Comparison of ENCODE assay signal across 14 mouse cellular contexts in genomic region chr7:98690831-98691230, GRCm38 (mm10). TPM values are rescaled to one million over a fixed set of nuclear protein-coding genes. Genes with fewer than 3 reads are reported as not detected.
DNase-seq lines count a peak whose midpoint lies in the region; ATAC-seq and TF ChIP-seq lines count a peak whose summit lies in the region.
"Had no signal": no experiment of that assay in that cellular context is flagged by ENCODE, and none has a peak within 500 bp of the region (broad histone marks: within the 10 kb centered on the region; RNA-seq: fewer than 3 reads in every experiment).

No protein-coding gene starts in this region.

- 11% methylated on average over 3 of the region's 3 CpGs for WGBS in liver, embryonic 12.5 days (ENCODE audit: insufficient replicate concordance)
- 9% methylated on average over 3 of the region's 3 CpGs for WGBS in embryonic facial prominence, embryonic 12.5 days

- peaks cover 5% of the 10 kb centered on the region for H3K27me3 ChIP-seq in liver, embryonic 12.5 days (replicated peaks)
- H3K27me3 ChIP-seq in MEL (ENCODE audit: control insufficient read depth in 1 of 2, insufficient read depth in 2 of 2, low read length in 2 of 2), result no peaks in the 10 kb centered on the region
- no peaks in the 10 kb centered on the region for H3K27me3 ChIP-seq in embryonic facial prominence, embryonic 12.5 days
- H3K27me3 ChIP-seq: neural tube, embryonic 12.5 days had no signal

- H3K36me3 ChIP-seq in liver, embryonic 12.5 days, result no peaks in the 10 kb centered on the region
- H3K36me3 ChIP-seq in MEL (ENCODE audit: control insufficient read depth in 1 of 2, insufficient read depth in 2 of 2, low read length in 2 of 2), result peaks cover 0 to 27% of the 10 kb centered on the region in 2 experiments; a peak in 2 of 4 replicates
- no peaks in the 10 kb centered on the region for H3K36me3 ChIP-seq in embryonic facial prominence, embryonic 12.5 days
- H3K36me3 ChIP-seq: heart, embryonic 13.5 days; neural tube, embryonic 12.5 days had no signal

- peak; percentile 75 to 90 for TF ChIP-seq POLR2A in MEL (IDR thresholded peaks at IDR 0.05; ENCODE audit: control insufficient read depth in 1 of 2, insufficient read depth in 1 of 2, low read depth in 1 of 2, low read length in 2 of 2, poor library complexity in 1 of 2)

- peaks cover 5% of the 10 kb centered on the region for H3K79me2 ChIP-seq in MEL (ENCODE audit: control insufficient read depth, insufficient read depth, low read length, poor library complexity)

- H3K4me1 ChIP-seq in liver, embryonic 12.5 days, result 0 out of 2 replicates have a peak, but pooled peaks cover 7% of the 10 kb centered on the region
- H3K4me1 ChIP-seq in MEL (ENCODE audit: control insufficient read depth in 1 of 2, insufficient read depth in 2 of 2, low read length in 2 of 2), result peaks cover 0 to 24% of the 10 kb centered on the region in 2 experiments; a peak in 2 of 4 replicates
- peaks cover 16% of the 10 kb centered on the region for H3K4me1 ChIP-seq in embryonic facial prominence, embryonic 12.5 days

- DNase-seq in liver, result peak; percentile 13
- peak; percentile 84 for DNase-seq in MEL (ENCODE audit: low read depth, low spot score)
- DNase-seq in lung, postnatal 36 days, result peak; percentile 54
- DNase-seq in layer of hippocampus, adult 11-12 months (ENCODE audit: low spot score), result no peak
- DNase-seq in layer of hippocampus, postnatal 14 days (ENCODE audit: low spot score in 2 of 2), result no peak
- DNase-seq in right cerebral cortex, postnatal 10 days (ENCODE audit: low spot score in 2 of 2), result no peak
- DNase-seq: adrenal gland, adult 2 months; right cerebral cortex, postnatal 14 days had no signal

- no peak for TF ChIP-seq CTCF in MEL (IDR thresholded peaks at IDR 0.05 in 2 of 3, conservative IDR thresholded peaks at IDR 0.05 in 1 of 3; ENCODE audit: control insufficient read depth in 1 of 3, insufficient read depth in 1 of 3, low read depth in 2 of 3, low read length in 3 of 3, poor library complexity in 1 of 3, severe bottlenecking in 1 of 3)

- ATAC-seq in liver, embryonic 12.5 days, result no peak
- ATAC-seq in embryonic facial prominence, embryonic 12.5 days (ENCODE audit: insufficient number of reproducible peaks, insufficient read depth, low FRiP score, low TSS enrichment), result peak; percentile 69; the same call in 1 of the 2 replicates
- ATAC-seq: inflammation-experienced regulatory T-cells, adult 6 months had no signal

- no peak overlapping the region for H3K27ac ChIP-seq in liver, embryonic 12.5 days
- peak overlapping the region; percentile 11 for H3K27ac ChIP-seq in MEL (ENCODE audit: control insufficient read depth, low read depth, low read length)
- peak overlapping the region; percentile 46; the same call in 1 of the 2 replicates for H3K27ac ChIP-seq in embryonic facial prominence, embryonic 12.5 days
- H3K27ac ChIP-seq: heart, embryonic 13.5 days; neural tube, embryonic 12.5 days had no signal

- no peak for TF ChIP-seq RAD21 in MEL (IDR thresholded peaks at IDR 0.05; ENCODE audit: low read depth, low read length)

- H3K4me3 ChIP-seq in liver, embryonic 12.5 days, result no peak overlapping the region
- peak overlapping the region; percentile 70 for H3K4me3 ChIP-seq in MEL (ENCODE audit: control insufficient read depth in 1 of 2, insufficient read depth in 1 of 2, low read depth in 2 of 2, low read length in 2 of 2)
- H3K4me3 ChIP-seq in embryonic facial prominence, embryonic 12.5 days, result no peak overlapping the region
- H3K4me3 ChIP-seq: erythroblast, embryonic 14.5 days; heart, embryonic 13.5 days; neural tube, embryonic 12.5 days had no signal

- H3K4me2 ChIP-seq in liver, embryonic 12.5 days, result no peak overlapping the region
- H3K4me2 ChIP-seq in embryonic facial prominence, embryonic 12.5 days (replicated peaks), result no peak overlapping the region
- H3K4me2 ChIP-seq: heart, embryonic 13.5 days; neural tube, embryonic 12.5 days had no signal

- no peak for TF ChIP-seq EP300 in MEL (IDR thresholded peaks at IDR 0.05; ENCODE audit: low read depth in 1 of 2, low read length in 2 of 2)

- no peak overlapping the region for H3K9ac ChIP-seq in liver, embryonic 12.5 days
- H3K9ac ChIP-seq in MEL (ENCODE audit: control insufficient read depth, low read depth, low read length, poor library complexity, severe bottlenecking), result peak overlapping the region; percentile 60
- no peak overlapping the region for H3K9ac ChIP-seq in embryonic facial prominence, embryonic 12.5 days
- H3K9ac ChIP-seq: heart, embryonic 13.5 days; neural tube, embryonic 12.5 days had no signal

- H3K9me3 ChIP-seq in liver, embryonic 12.5 days (replicated peaks), result no peaks in the 10 kb centered on the region
- no peaks in the 10 kb centered on the region for H3K9me3 ChIP-seq in MEL (replicated peaks; ENCODE audit: insufficient read depth, low read length)
- H3K9me3 ChIP-seq in embryonic facial prominence, embryonic 12.5 days, result no peaks in the 10 kb centered on the region
- H3K9me3 ChIP-seq: heart, embryonic 13.5 days; neural tube, embryonic 12.5 days had no signal

TF ChIP-seq in MEL, 35 proteins besides CTCF, POLR2A, EP300 and RAD21:
- TF ChIP-seq CHD2 (IDR thresholded peaks at IDR 0.05; ENCODE audit: low read length), result no peak
- peak; percentile 39; the same call in 1 of the 2 replicates for TF ChIP-seq ZMIZ1 (IDR thresholded peaks at IDR 0.05; ENCODE audit: low read depth, low read length)
- TF ChIP-seq TCF12 (IDR thresholded peaks at IDR 0.05; ENCODE audit: low read depth, low read length), result no peak
- TF ChIP-seq ELF1 (IDR thresholded peaks at IDR 0.05; ENCODE audit: low read depth, low read length), result no peak
- TF ChIP-seq SIN3A (IDR thresholded peaks at IDR 0.05; ENCODE audit: low read length), result peak; percentile 40; the same call in 1 of the 2 replicates
- peak; percentile 13; the same call in 1 of the 2 replicates for TF ChIP-seq MXI1 (IDR thresholded peaks at IDR 0.05; ENCODE audit: low read depth, low read length)
- no peak for TF ChIP-seq RCOR1 (IDR thresholded peaks at IDR 0.05; ENCODE audit: low read depth, low read length)
- TF ChIP-seq POLR2AphosphoS5 (IDR thresholded peaks at IDR 0.05; ENCODE audit: borderline replicate concordance, low read depth, low read length), result no peak
- 0 out of 2 replicates have a peak, but pooled peaks have one; percentile 43 for TF ChIP-seq MAX (IDR thresholded peaks at IDR 0.05; ENCODE audit: low read length)
- TF ChIP-seq ETS1 (IDR thresholded peaks at IDR 0.05; ENCODE audit: low read depth, low read length), result no peak
- peak; percentile 70 for TF ChIP-seq HCFC1 (IDR thresholded peaks at IDR 0.05; ENCODE audit: low read depth, low read length)
- peak; percentile 60; the same call in 1 of the 2 replicates for TF ChIP-seq TBP (IDR thresholded peaks at IDR 0.05; ENCODE audit: low read depth, low read length)
- no peak for TF ChIP-seq MEF2A (IDR thresholded peaks at IDR 0.05; ENCODE audit: extremely low read depth, insufficient replicate concordance, low read depth, low read length, poor library complexity, severe bottlenecking)
- TF ChIP-seq BHLHE40 (IDR thresholded peaks at IDR 0.05; ENCODE audit: borderline replicate concordance, low read depth, low read length), result no peak
- peak; percentile 62; the same call in 1 of the 2 replicates for TF ChIP-seq POLR2AphosphoS2 (IDR thresholded peaks at IDR 0.05; ENCODE audit: low read length)
- TF ChIP-seq NELFE (IDR thresholded peaks at IDR 0.05; ENCODE audit: low read depth, low read length), result peak; percentile 81
- no peak for TF ChIP-seq ZC3H11A (IDR thresholded peaks at IDR 0.05; ENCODE audit: low read depth, low read length)
TF ChIP-seq in MEL: peak in this region for 8.

RNA-seq across cellular contexts. Expression of gene Thap12, which starts 12.1 kb away (rescaled TPM):
- polyA plus RNA-seq in liver, embryonic 12.5 days (2016; fragmentation: Nextera tagmentation; extraction: Ambion mirVana), result 27.7 and 28.9 TPM in 2 replicates
- 45.0 and 52.7 TPM in 2 replicates for total RNA-seq in MEL (2012; rRNA removed)
- polyA plus RNA-seq in MEL (2012; ENCODE audit: insufficient read depth in 1 of 2, insufficient read length in 2 of 2, low read depth in 1 of 2, low replicate concordance in 2 of 2, missing spikeins in 1 of 2), result 100 to 1,000 TPM in 1 of 2 experiments, 10 to 100 TPM in 1; 47.7 to 140 TPM
- polyA plus RNA-seq in embryonic facial prominence, embryonic 12.5 days (2016; fragmentation: Nextera tagmentation; extraction: Ambion mirVana), result 77.9 and 89.2 TPM in 2 replicates
- total RNA-seq in layer of hippocampus, postnatal 14 days (2021), result 10 to 100 TPM; 72.3 to 74.9 TPM

RNA-seq across cellular contexts. Expression of gene Emsy, which starts 34.2 kb away (rescaled TPM):
- polyA plus RNA-seq in liver, embryonic 12.5 days (2016; fragmentation: Nextera tagmentation; extraction: Ambion mirVana), result 10.4 and 11.8 TPM in 2 replicates
- 10.2 and 10.9 TPM in 2 replicates for total RNA-seq in MEL (2012; rRNA removed)
- polyA plus RNA-seq in MEL (2012; ENCODE audit: insufficient read depth in 1 of 2, insufficient read length in 2 of 2, low read depth in 1 of 2, low replicate concordance in 2 of 2, missing spikeins in 1 of 2), result 10 to 100 TPM in 1 of 2 experiments, not detected in 1; 24.1 TPM
- polyA plus RNA-seq in embryonic facial prominence, embryonic 12.5 days (2016; fragmentation: Nextera tagmentation; extraction: Ambion mirVana), result 32.6 and 35.2 TPM in 2 replicates
- total RNA-seq in layer of hippocampus, postnatal 14 days (2021), result 10 to 100 TPM; 60.9 to 63.1 TPM

Comparison
In these comparisons a context has a peak if more than half of its experiments do, and no peak if none do; other contexts are left out.
1. DNase-seq: peak in liver (single experiment), MEL (single experiment) and lung, postnatal 36 days (single experiment); none in layer of hippocampus, adult 11-12 months (single experiment), layer of hippocampus, postnatal 14 days (0 of 2) and right cerebral cortex, postnatal 10 days (0 of 2).
2. H3K4me3 ChIP-seq: peak in MEL (2 of 2); none in liver, embryonic 12.5 days (single experiment) and embryonic facial prominence, embryonic 12.5 days (single experiment).